Mouse (Mus musculus): Measurements from ENCODE around the gene Hdgfl2.

Hdgfl2 gene

DNA sequence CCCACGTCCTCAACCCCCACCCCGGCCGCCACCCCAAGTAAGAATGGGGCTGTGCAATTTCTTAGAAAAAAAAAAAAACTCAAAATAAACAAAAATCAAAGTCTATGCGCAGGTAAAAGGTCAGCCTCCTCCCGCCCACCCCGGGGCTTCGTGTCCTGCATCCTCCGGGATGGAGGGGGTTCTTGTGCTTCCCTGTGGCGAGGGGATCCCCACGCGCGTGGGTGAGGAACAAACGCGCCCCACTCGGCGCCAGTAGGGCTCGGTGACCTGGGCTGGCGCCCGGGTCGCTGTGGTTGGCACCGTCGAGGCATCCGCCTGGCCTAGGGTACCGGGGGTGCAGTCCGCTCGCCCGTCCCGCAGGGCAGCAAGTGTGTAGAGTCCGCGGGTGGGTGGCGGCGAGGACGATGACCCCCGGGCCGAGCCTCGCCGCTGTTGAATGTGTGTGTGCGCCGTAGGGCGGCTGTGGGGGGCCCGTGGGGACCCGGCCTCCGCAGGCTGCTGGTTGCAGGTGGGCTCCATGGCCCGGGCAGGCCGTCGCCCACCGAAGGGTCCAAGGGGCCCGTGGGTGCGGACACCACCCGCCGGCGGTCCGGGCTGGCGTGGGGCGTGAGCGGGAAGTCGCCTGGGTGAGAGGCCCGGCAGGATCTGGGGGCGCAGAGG, 44.4 kb downstream of the Hdgfl2 start:
- in situ Hi-C loops (cut with MboI; ENCODE audit: unreplicated experiment in 2 of 2), result loop anchor here in 1 of 2 experiments (10.0 kb wide), 1 partner anchor 431 kb away; the partner anchor contains the start of gene Gm20219

GRCm38 (mm10) chr17:56124377-56125275, 45.2 kb downstream of the Hdgfl2 start:
- in situ Hi-C loops (cut with MboI; ENCODE audit: unreplicated experiment in 2 of 2), result loop anchor here (5.0 to 10.0 kb wide), 2 partner anchors 38 to 430 kb away; partner anchors contain the start of genes Tnfaip8l1 (in 2 of the 2) and Gm20219 (in 1 of the 2)

- in situ Hi-C loops (cut with MboI; ENCODE audit: unreplicated experiment in 2 of 2), result loop anchor here (5.0 to 10.0 kb wide), 2 partner anchors 37 to 430 kb away; partner anchors contain the start of genes Tnfaip8l1 (in 2 of the 2) and Gm20219 (in 1 of the 2)
These were observed 45.8 kb downstream of the Hdgfl2 start for GRCm38 (mm10) chr17:56125276-56125630.

DNA sequence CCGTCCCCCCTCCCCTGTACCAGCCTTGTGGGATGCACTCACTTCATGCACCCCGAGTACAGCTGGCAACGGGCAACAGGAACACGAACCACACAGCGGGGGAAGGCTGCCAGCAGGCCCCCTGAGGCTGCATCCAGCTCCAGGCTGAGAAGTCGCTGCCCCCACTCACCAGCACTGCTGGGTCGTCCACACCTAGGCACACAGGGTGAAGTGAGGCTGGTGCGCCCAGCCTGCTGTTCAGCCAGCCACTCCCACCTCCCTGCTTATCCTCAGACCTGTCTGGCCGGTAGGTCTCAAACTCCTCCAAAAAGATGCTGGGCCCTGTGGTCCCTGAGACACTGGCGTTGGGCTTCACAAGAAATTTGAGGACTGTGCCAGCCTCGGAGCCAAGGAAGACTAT, 46.7 kb downstream of the Hdgfl2 start:
- in situ Hi-C loops (cut with MboI; ENCODE audit: unreplicated experiment in 2 of 2), result loop anchor here (5.0 to 10.0 kb wide), 2 partner anchors 36 to 429 kb away; partner anchors contain the start of genes Tnfaip8l1 (in 2 of the 2) and Gm20219 (in 1 of the 2)

- in situ Hi-C loops (cut with MboI; ENCODE audit: unreplicated experiment in 2 of 2), result loop anchor here (5.0 to 10.0 kb wide), 2 partner anchors 34 to 427 kb away; partner anchors contain the start of genes Tnfaip8l1 (in 2 of the 2) and Gm20219 (in 1 of the 2)
These were observed 48.8 kb downstream of the Hdgfl2 start for GRCm38 (mm10) chr17:56128246-56128645.

DNA sequence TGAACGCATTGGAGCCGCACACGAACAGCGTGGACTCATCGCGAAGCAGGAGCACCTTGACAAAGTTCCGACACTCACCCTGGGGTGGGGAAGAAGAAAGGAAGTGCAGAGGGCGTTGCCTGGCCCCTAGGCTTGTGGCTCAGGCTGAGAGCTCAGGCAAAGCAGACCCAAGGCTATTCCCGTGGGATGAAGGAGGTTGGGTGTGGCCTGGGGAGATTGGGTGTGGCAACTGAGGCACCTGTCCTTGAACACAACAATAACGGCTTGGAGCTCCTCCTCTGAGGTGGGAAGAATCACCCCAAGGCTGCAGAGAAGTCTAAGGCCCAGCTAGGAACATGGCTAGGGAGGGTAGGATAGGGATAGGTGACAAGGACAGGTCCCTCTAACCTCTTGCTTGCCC, 51.7 kb downstream of the Hdgfl2 start:
- in situ Hi-C loops (cut with MboI; ENCODE audit: unreplicated experiment in 2 of 2), result loop anchor here (5.0 kb wide), 5 partner anchors 121 to 221 kb away; partner anchors contain the start of gene Fem1a (in 1 of the 2)

- in situ Hi-C loops (cut with MboI; ENCODE audit: unreplicated experiment in 2 of 2), result loop anchor here (5.0 kb wide), 5 partner anchors 120 to 220 kb away; partner anchors contain the start of gene Fem1a (in 1 of the 2)
These were observed 52.4 kb downstream of the Hdgfl2 start for GRCm38 (mm10) chr17:56131814-56132213.

- in situ Hi-C loops (cut with MboI; ENCODE audit: unreplicated experiment in 2 of 2), result loop anchor here (5.0 kb wide), 5 partner anchors 120 to 220 kb away; partner anchors contain the start of gene Fem1a (in 1 of the 2)
These were observed 53.2 kb downstream of the Hdgfl2 start for GRCm38 (mm10) chr17:56132661-56133060.

- in situ Hi-C loops (cut with MboI; ENCODE audit: unreplicated experiment in 2 of 2), result loop anchor here (5.0 kb wide), 5 partner anchors 119 to 219 kb away; partner anchors contain the start of gene Fem1a (in 1 of the 2)
These were observed 54.3 kb downstream of the Hdgfl2 start for GRCm38 (mm10) chr17:56133457-56134363.

GRCm38 (mm10) chr17:56134463-56134971, 55.1 kb downstream of the Hdgfl2 start:
- in situ Hi-C loops (cut with MboI; ENCODE audit: unreplicated experiment in 2 of 2), result loop anchor here (5.0 kb wide), 5 partner anchors 118 to 218 kb away; partner anchors contain the start of gene Fem1a (in 1 of the 2)

GRCm38 (mm10) chr17:56136558-56136957, 57.1 kb downstream of the Hdgfl2 start:
- in situ Hi-C loops (cut with MboI; ENCODE audit: unreplicated experiment in 2 of 2), result no loop called here

DNA sequence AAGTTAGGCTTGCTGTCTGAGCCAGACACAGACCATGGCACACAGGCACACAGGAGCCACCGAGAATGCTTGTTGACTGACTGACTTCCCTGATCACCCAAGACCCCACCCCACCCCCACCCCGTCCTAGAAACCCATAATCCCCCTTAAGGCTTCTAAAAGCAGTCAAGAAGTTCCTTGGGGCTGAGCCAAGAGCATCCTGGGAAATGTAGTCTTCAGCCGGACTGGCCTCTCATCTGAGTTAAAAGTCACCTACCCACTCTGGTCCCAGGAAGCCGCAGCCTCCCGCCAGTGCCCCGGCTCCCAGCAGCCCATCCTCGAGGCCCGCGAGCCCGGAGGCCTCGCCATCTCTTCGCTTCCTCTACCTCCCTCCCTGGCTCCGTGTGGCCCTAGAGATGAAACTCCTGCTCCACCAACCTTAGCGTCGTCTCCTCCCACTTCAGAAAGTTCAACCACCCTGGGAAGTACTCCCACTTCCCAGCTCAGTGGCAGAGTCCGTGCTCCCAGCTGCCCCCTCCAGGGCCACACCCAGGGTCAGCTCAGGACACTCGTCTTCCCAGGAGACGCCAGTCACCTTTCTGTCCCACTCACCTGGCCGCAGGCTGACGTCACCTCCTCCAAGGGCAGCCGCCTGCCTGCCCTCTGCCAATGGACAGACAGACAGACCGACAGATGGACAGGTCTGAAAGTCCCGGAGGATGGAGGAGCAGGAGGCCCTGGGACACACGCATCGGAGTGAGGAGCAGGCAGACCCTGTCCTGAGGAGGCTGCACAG, 58.6 kb downstream of the Hdgfl2 start:
- in situ Hi-C loops (cut with MboI; ENCODE audit: unreplicated experiment in 2 of 2), result no loop called here

GRCm38 (mm10) chr17:56139355-56139754, 59.9 kb downstream of the Hdgfl2 start:
- in situ Hi-C loops (cut with MboI; ENCODE audit: unreplicated experiment in 2 of 2), result no loop called here

- in situ Hi-C loops (cut with MboI; ENCODE audit: unreplicated experiment in 2 of 2), result no loop called here
These were observed 60.6 kb downstream of the Hdgfl2 start, which contains the start of gene Sema6b for GRCm38 (mm10) chr17:56139858-56140595. Gene Sema6b (minus strand): TSS chr17:56140343.

DNA sequence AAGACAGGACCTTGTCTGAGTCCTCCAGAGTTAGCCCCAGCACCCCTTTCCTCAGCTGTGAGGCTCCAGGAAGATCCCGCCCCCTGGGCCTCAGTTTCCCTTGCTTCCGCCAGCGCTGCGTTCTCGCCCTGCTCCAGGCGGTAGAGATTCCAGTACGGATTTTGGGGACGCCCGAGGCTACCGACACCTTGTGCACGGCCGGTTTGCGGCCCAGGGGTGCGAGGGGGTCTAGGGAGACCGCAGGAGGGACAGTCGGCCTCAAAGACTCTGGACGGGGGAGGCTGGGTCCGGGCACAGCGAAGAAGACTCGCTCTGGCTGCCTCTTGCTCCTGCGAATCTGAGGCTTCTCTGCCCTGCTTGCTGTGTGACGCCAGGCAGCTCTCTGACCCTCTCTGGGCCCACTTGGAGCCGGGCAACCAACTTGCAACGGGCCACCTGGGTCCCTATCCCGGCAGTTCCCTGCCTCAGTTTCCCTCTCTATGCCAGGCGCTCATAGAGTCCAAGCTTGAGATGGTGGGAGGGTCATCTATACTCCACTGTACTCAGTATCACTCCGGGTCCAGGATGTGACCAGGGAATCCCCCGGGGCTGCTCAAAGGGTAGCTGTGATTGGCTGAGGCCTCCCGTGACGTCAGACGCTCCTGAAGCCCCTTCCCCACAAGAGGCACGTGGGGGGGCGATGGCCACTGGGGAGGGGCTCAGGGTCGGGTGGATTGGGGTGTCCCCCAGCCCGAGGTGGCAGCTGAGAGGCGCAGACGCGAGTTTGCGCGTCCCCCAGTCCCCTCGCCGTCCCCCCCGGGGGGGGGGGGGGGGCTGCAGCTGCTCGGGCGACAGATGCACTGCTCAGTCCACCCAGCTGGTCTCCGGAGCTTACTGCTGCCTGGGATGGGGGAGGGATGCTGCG, 62.5 kb downstream of the Hdgfl2 start:
- in situ Hi-C loops (cut with MboI; ENCODE audit: unreplicated experiment in 2 of 2), result no loop called here

DNA sequence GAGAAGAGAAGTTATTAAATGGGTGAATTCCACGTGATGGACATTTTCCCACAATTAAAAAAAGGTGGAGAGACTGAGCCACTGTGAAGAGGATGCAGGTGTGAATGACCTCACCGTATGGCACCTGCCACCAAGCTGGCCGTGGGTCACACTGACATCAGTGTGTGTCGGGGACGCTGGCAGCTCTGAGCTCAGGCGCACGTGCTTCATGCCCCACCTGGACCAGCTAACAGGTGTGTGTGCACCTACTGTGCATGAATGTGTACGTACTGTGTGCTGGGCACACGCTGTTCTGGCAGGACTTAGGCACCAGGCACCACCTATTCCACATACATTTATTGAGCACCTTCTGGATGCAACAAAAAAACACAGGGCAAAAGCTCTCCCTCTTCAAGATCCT, 65.1 kb downstream of the Hdgfl2 start:
- in situ Hi-C loops (cut with MboI; ENCODE audit: unreplicated experiment in 2 of 2), result no loop called here

DNA sequence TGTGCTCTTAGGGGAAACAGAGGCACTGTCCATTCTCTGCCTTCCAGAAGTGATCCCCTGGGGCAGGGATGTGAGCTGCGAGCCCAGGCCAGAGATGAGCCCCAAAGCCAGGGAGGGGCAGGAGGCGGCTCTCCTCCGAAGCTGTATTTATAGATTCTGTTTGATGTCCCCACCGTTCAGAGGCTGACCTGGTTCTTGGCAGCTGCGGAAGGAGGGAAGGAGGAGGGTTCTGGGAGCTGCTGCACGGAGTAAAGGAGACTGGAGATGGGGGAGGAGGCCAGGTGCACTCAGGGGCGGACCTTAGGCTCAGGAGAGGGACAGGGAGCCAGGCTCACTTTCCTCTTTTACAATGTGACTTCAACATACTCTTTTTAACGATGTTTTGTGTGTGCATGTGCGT, 66.7 kb downstream of the Hdgfl2 start:
- in situ Hi-C loops (cut with MboI; ENCODE audit: unreplicated experiment in 2 of 2), result no loop called here

Measured in v-Abl transformed pro-B cells (cell line).